In genomic region chr2:77519341-77519740, GRCm38 (mm10) we compare ENCODE assay signal across 9 mouse cellular contexts.
DNase-seq lines count a peak whose midpoint lies in the region; ATAC-seq and TF ChIP-seq lines count a peak whose summit lies in the region.
"Had no signal": no experiment of that assay in that cellular context is flagged by ENCODE, and none has a peak within 500 bp of the region (broad histone marks: within the 10 kb centered on the region; RNA-seq: fewer than 3 reads in every experiment).

No protein-coding gene starts in this region.

- H3K27ac ChIP-seq in heart, embryonic 13.5 days (replicated peaks), result peak overlapping the region; percentile 32; the same call in 1 of the 2 replicates
- no peak overlapping the region for H3K27ac ChIP-seq in embryonic facial prominence, embryonic 12.5 days
- H3K27ac ChIP-seq in hindbrain, postnatal 0 days, result no peak overlapping the region
- H3K27ac ChIP-seq in liver, adult 2 months (replicated peaks; ENCODE audit: insufficient read depth, low read depth, low read length), result peak overlapping the region; percentile 99
- H3K27ac ChIP-seq in neural tube, embryonic 15.5 days (replicated peaks), result no peak overlapping the region

- H3K4me3 ChIP-seq in heart, embryonic 13.5 days, result peak overlapping the region; percentile 58
- peak overlapping the region; percentile 40 for H3K4me3 ChIP-seq in embryonic facial prominence, embryonic 12.5 days
- H3K4me3 ChIP-seq in hindbrain, postnatal 0 days (ENCODE audit: low read length), result peak overlapping the region; percentile 34
- H3K4me3 ChIP-seq in liver, adult 2 months (ENCODE audit: insufficient read depth, low read depth, low read length), result peak overlapping the region; percentile 99
- peak overlapping the region; percentile 35 for H3K4me3 ChIP-seq in neural tube, embryonic 15.5 days (replicated peaks)

- intact Hi-C loops in heart, postnatal 25 days (cut with DNase I), result no loop called here

- peak overlapping the region; percentile 78 for H3K9ac ChIP-seq in heart, embryonic 13.5 days
- H3K9ac ChIP-seq in embryonic facial prominence, embryonic 12.5 days, result peak overlapping the region; percentile 34; the same call in 1 of the 2 replicates
- H3K9ac ChIP-seq in hindbrain, postnatal 0 days (replicated peaks; ENCODE audit: low read length), result 0 out of 2 replicates have a peak overlapping the region, but pooled peaks have one; percentile 4
- H3K9ac ChIP-seq in liver, adult 2 months (ENCODE audit: low read depth, low read length), result peak overlapping the region; percentile 91
- peak overlapping the region; percentile 34; the same call in 1 of the 2 replicates for H3K9ac ChIP-seq in neural tube, embryonic 15.5 days (replicated peaks)

- peaks cover 4% of the 10 kb centered on the region; the same call in 1 of the 2 replicates for H3K79me2 ChIP-seq in liver, adult 2 months (ENCODE audit: control insufficient read depth, insufficient read depth, low read length)

- no peak for TF ChIP-seq POLR2A in liver, adult 2 months (IDR thresholded peaks at IDR 0.05; ENCODE audit: extremely low read depth, insufficient read depth, low read length)

- H3K4me2 ChIP-seq in heart, embryonic 13.5 days, result peak overlapping the region; percentile 84
- H3K4me2 ChIP-seq in embryonic facial prominence, embryonic 12.5 days (replicated peaks), result peak overlapping the region; percentile 66
- H3K4me2 ChIP-seq in hindbrain, postnatal 0 days (ENCODE audit: low read depth, low read length), result peak overlapping the region; percentile 73
- peak overlapping the region; percentile 62 for H3K4me2 ChIP-seq in neural tube, embryonic 15.5 days

- no peaks in the 10 kb centered on the region for H3K36me3 ChIP-seq in heart, embryonic 13.5 days
- no peaks in the 10 kb centered on the region for H3K36me3 ChIP-seq in embryonic facial prominence, embryonic 12.5 days
- no peaks in the 10 kb centered on the region for H3K36me3 ChIP-seq in hindbrain, postnatal 0 days (ENCODE audit: insufficient read depth, low read length)
- H3K36me3 ChIP-seq in liver, adult 2 months (ENCODE audit: control insufficient read depth, insufficient read depth, low read length), result no peaks in the 10 kb centered on the region
- no peaks in the 10 kb centered on the region for H3K36me3 ChIP-seq in neural tube, embryonic 15.5 days
- H3K36me3 ChIP-seq: G1E had no signal

- peaks cover 23% of the 10 kb centered on the region for H3K4me1 ChIP-seq in heart, embryonic 13.5 days
- no peaks in the 10 kb centered on the region for H3K4me1 ChIP-seq in embryonic facial prominence, embryonic 12.5 days
- no peaks in the 10 kb centered on the region for H3K4me1 ChIP-seq in hindbrain, postnatal 0 days (ENCODE audit: insufficient read depth, low read length)
- H3K4me1 ChIP-seq in liver, adult 2 months (ENCODE audit: control insufficient read depth, insufficient read depth, low read length), result peaks cover 29% of the 10 kb centered on the region
- H3K4me1 ChIP-seq in neural tube, embryonic 15.5 days, result peaks cover 24% of the 10 kb centered on the region

- 0% methylated on average over 14 of the region's 14 CpGs for WGBS in heart, embryonic 13.5 days
- WGBS in embryonic facial prominence, embryonic 12.5 days, result under 1% methylated on average over 14 of the region's 14 CpGs
- 0% methylated on average over 14 of the region's 14 CpGs for WGBS in hindbrain, postnatal 0 days
- WGBS in liver, adult 2 months, result under 1% methylated on average over 14 of the region's 14 CpGs
- WGBS in neural tube, embryonic 15.5 days, result under 1% methylated on average over 14 of the region's 14 CpGs

- DNase-seq in heart, postnatal 25 days (ENCODE audit: low spot score), result no peak
- peak; percentile 49 for DNase-seq in hindbrain, postnatal 0 days (ENCODE audit: low spot score)
- peak; percentile 83 for DNase-seq in liver, adult 2 months (ENCODE audit: extremely low read depth, low read depth, low spot score)
- DNase-seq in gastrocnemius, postnatal 10 days, result no peak
- DNase-seq in spleen, adult 18-20 months, result no peak

- no peaks in the 10 kb centered on the region for H3K27me3 ChIP-seq in heart, embryonic 13.5 days (replicated peaks)
- H3K27me3 ChIP-seq in embryonic facial prominence, embryonic 12.5 days, result no peaks in the 10 kb centered on the region
- H3K27me3 ChIP-seq in hindbrain, postnatal 0 days (ENCODE audit: insufficient read depth, low read length), result no peaks in the 10 kb centered on the region
- no peaks in the 10 kb centered on the region for H3K27me3 ChIP-seq in liver, adult 2 months (ENCODE audit: control insufficient read depth, insufficient read depth, low read length)
- H3K27me3 ChIP-seq in neural tube, embryonic 15.5 days (replicated peaks), result no peaks in the 10 kb centered on the region

- H3K9me3 ChIP-seq in heart, embryonic 13.5 days, result no peaks in the 10 kb centered on the region
- no peaks in the 10 kb centered on the region for H3K9me3 ChIP-seq in embryonic facial prominence, embryonic 12.5 days
- H3K9me3 ChIP-seq in hindbrain, postnatal 0 days (ENCODE audit: low read length), result no peaks in the 10 kb centered on the region
- no peaks in the 10 kb centered on the region for H3K9me3 ChIP-seq in neural tube, embryonic 15.5 days (replicated peaks)

- no peak for ATAC-seq in heart, embryonic 13.5 days (ENCODE audit: extremely low read depth, insufficient number of reproducible peaks, low FRiP score, low TSS enrichment)
- no peak for ATAC-seq in embryonic facial prominence, embryonic 12.5 days (ENCODE audit: insufficient number of reproducible peaks, insufficient read depth, low FRiP score, low TSS enrichment)
- ATAC-seq in hindbrain, postnatal 0 days, result peak; percentile 53; the same call in 1 of the 2 replicates
- peak; percentile 62; the same call in 1 of the 2 replicates for ATAC-seq in neural tube, embryonic 15.5 days (ENCODE audit: low FRiP score)

- no peak for TF ChIP-seq CTCF in hindbrain, postnatal 0 days (IDR thresholded peaks at IDR 0.05; ENCODE audit: low read depth)
- no peak for TF ChIP-seq CTCF in liver, adult 2 months (IDR thresholded peaks at IDR 0.05; ENCODE audit: low read depth, low read length)

Comparison
In these comparisons a context has a peak if more than half of its experiments do, and no peak if none do; other contexts are left out.
1. ATAC-seq: peak in hindbrain, postnatal 0 days (single experiment) and neural tube, embryonic 15.5 days (single experiment); none in heart, embryonic 13.5 days (single experiment) and embryonic facial prominence, embryonic 12.5 days (single experiment).
2. H3K27ac ChIP-seq: peak in heart, embryonic 13.5 days (single experiment) and liver, adult 2 months (single experiment); none in embryonic facial prominence, embryonic 12.5 days (single experiment), hindbrain, postnatal 0 days (single experiment) and neural tube, embryonic 15.5 days (single experiment).
3. H3K4me3 ChIP-seq: peak in every context shown above with its lines; median percentile 99 in liver, adult 2 months; 58 in heart, embryonic 13.5 days; 40 in embryonic facial prominence, embryonic 12.5 days; 35 in neural tube, embryonic 15.5 days; 34 in hindbrain, postnatal 0 days.
4. H3K9ac ChIP-seq: peak in every context shown above with its lines; median percentile 91 in liver, adult 2 months; 78 in heart, embryonic 13.5 days; 34 in embryonic facial prominence, embryonic 12.5 days; 34 in neural tube, embryonic 15.5 days; 4 in hindbrain, postnatal 0 days.
5. DNase-seq: peak in hindbrain, postnatal 0 days (single experiment) and liver, adult 2 months (single experiment); none in heart, postnatal 25 days (single experiment), gastrocnemius, postnatal 10 days (single experiment) and spleen, adult 18-20 months (0 of 2).
6. Peak in every context shown above with its lines, with median percentiles within 50 percentile points of each other: H3K4me2 ChIP-seq.